Mouse (Mus musculus): ENCODE data around the gene Prkci. TPM values are rescaled to one million over a fixed set of nuclear protein-coding genes. Genes with fewer than 3 reads are reported as not detected.

The Prkci gene
- polyA plus RNA-seq, 1 experiment from 2014 or later, result 25.1 TPM

GRCm38 (mm10) chr3:31054888-31055287 lies 59.3 kb downstream of the Prkci start:
- Histone ChIP-seq H3K4me2 (no peak overlapping the region), H3K4me1 (peaks cover 4% of the 10 kb centered on the region; the same call in 1 of the 2 replicates), H3K36me3 (peaks cover 7% of the 10 kb centered on the region), H3K9me3 (replicated peaks) (no peaks in the 10 kb centered on the region), H3K27ac (replicated peaks) (no peak overlapping the region), H3K27me3 (replicated peaks) (no peaks in the 10 kb centered on the region), H3K9ac (replicated peaks) (no peak overlapping the region), H3K4me3 (replicated peaks) (no peak overlapping the region)
- 96% methylated on average over 8 of the region's 8 CpGs for WGBS
- no peak for ATAC-seq (ENCODE audit: low FRiP score)

GRCm38 (mm10) chr3:31056047-31056650 lies 60.6 kb downstream of the Prkci start:
- Histone ChIP-seq H3K9me3 (replicated peaks) (no peaks in the 10 kb centered on the region), H3K4me1 (peaks cover 4% of the 10 kb centered on the region; the same call in 1 of the 2 replicates), H3K4me3 (replicated peaks) (peak overlapping the region; percentile 35), H3K36me3 (peaks cover 3% of the 10 kb centered on the region; the same call in 1 of the 2 replicates), H3K4me2 (peak overlapping the region; percentile 58), H3K27me3 (replicated peaks) (no peaks in the 10 kb centered on the region), H3K9ac (replicated peaks) (no peak overlapping the region), H3K27ac (replicated peaks) (no peak overlapping the region)
- peak; percentile 58; the same call in 1 of the 2 replicates for ATAC-seq (ENCODE audit: low FRiP score)
- 36% methylated on average over 17 of the region's 17 CpGs for WGBS

DNA sequence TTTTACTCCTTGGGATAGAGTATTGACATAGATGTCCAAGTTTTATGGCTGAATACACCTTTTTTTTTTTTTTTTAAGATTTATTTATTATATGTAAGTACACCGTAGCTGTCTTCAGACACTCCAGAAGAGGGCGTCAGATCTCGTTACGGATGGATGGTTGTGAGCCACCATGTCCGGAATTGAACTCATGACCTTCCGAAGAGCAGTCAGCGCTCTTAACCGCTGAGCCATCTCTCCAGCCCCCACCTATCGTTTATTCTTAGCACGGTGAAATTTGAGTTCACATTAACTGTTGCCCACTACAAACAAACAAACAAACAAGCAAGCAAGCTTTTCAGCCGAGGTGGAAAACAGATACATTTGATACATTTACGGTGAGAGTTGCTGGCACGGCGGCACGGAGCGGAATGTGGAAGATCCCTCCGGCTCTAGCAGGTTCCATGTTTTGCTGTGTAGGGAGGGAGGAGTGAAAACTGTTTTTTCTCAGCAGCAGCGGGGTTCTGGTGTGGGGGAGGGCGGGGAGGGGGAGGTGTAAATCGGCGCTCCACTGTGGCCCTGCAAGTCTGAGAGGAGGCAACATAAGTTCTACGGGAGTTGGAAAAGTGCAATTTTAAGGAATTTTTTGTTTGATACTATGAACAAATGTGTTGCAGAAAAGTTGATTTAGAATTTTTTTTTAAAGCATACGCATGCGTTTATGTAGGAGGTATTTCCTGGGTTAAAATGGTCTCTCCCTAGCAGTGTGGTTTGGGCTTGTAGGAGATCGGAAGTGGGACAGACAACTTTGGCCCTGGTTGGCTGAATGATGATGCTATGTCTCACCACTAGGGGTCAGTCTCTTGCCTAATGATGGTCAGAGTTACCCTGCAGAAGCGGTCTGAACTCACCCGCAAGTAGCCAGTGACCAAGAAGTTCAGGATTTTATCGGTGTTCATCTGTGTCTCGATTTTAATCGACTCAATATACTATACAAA lies 61.4 kb downstream of the Prkci start:
- no peaks in the 10 kb centered on the region for H3K27me3 ChIP-seq (replicated peaks)
- peaks cover 4% of the 10 kb centered on the region; the same call in 1 of the 2 replicates for H3K4me1 ChIP-seq
- H3K9ac ChIP-seq (replicated peaks), result peak overlapping the region; percentile 23; the same call in 1 of the 2 replicates
- H3K4me3 ChIP-seq (replicated peaks), result peak overlapping the region; percentile 35
- no peaks in the 10 kb centered on the region for H3K36me3 ChIP-seq
- H3K27ac ChIP-seq (replicated peaks), result peak overlapping the region; percentile 51
- H3K4me2 ChIP-seq, result peak overlapping the region; percentile 58
- WGBS, result 4% methylated on average over 30 of the region's 30 CpGs
- H3K9me3 ChIP-seq (replicated peaks), result no peaks in the 10 kb centered on the region
- peak; percentile 87 for ATAC-seq (ENCODE audit: low FRiP score)

GRCm38 (mm10) chr3:31060745-31061102 lies 65.2 kb downstream of the Prkci start:
- no peak overlapping the region for H3K4me2 ChIP-seq
- no peak for ATAC-seq (ENCODE audit: low FRiP score)
- no peaks in the 10 kb centered on the region for H3K9me3 ChIP-seq (replicated peaks)

GRCm38 (mm10) chr3:31061103-31061785 lies 65.7 kb downstream of the Prkci start:
- 70% methylated on average over 20 of the region's 20 CpGs for WGBS
- Histone ChIP-seq H3K9me3 (replicated peaks) (no peaks in the 10 kb centered on the region), H3K4me1 (peaks cover 2% of the 10 kb centered on the region; the same call in 1 of the 2 replicates), H3K27me3 (replicated peaks) (no peaks in the 10 kb centered on the region), H3K9ac (replicated peaks) (no peak overlapping the region), H3K36me3 (no peaks in the 10 kb centered on the region), H3K4me2 (no peak overlapping the region), H3K4me3 (replicated peaks) (no peak overlapping the region), H3K27ac (replicated peaks) (no peak overlapping the region)
- no peak for ATAC-seq (ENCODE audit: low FRiP score)

More at GRCm38 (mm10) chr3:31060745-31061102, 65.2 kb downstream of the Prkci start:
- Histone ChIP-seq H3K27ac (replicated peaks) (no peak overlapping the region), H3K9ac (replicated peaks) (no peak overlapping the region), H3K36me3 (no peaks in the 10 kb centered on the region), H3K4me1 (peaks cover 4% of the 10 kb centered on the region; the same call in 1 of the 2 replicates), H3K27me3 (replicated peaks) (no peaks in the 10 kb centered on the region), H3K4me3 (replicated peaks) (no peak overlapping the region)
- WGBS, result 88% methylated on average over 8 of the region's 8 CpGs

GRCm38 (mm10) chr3:31061786-31062120 lies 66.2 kb downstream of the Prkci start:
- Histone ChIP-seq H3K4me1 (no peaks in the 10 kb centered on the region), H3K4me2 (no peak overlapping the region), H3K9me3 (replicated peaks) (no peaks in the 10 kb centered on the region), H3K36me3 (no peaks in the 10 kb centered on the region), H3K27me3 (replicated peaks) (no peaks in the 10 kb centered on the region), H3K27ac (replicated peaks) (no peak overlapping the region), H3K9ac (replicated peaks) (no peak overlapping the region), H3K4me3 (replicated peaks) (no peak overlapping the region)
- 73% methylated on average over 4 of the region's 4 CpGs for WGBS
- ATAC-seq (ENCODE audit: low FRiP score), result no peak

DNA sequence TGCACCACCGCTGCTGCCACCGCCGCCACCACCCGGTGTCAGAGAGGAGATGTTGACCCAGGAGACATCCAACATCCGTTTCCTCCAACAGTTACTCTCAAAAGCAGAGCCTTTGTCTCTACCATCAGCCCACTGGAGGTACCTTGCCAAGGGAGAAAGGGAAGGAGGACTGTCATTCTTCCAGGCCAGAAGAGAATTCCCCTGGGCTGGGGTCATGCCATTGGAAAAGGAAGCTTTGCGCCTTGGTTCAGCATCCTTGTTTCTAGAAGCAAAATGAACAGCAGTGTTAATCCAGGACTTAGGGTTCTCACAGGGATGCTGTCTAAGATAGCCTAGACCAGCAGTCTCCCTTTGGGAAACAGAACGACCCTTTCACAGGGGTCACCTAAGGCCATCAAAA lies 66.8 kb downstream of the Prkci start:
- Histone ChIP-seq H3K4me3 (replicated peaks) (no peak overlapping the region), H3K36me3 (no peaks in the 10 kb centered on the region), H3K9ac (replicated peaks) (no peak overlapping the region), H3K9me3 (replicated peaks) (no peaks in the 10 kb centered on the region), H3K27me3 (replicated peaks) (no peaks in the 10 kb centered on the region), H3K27ac (replicated peaks) (no peak overlapping the region), H3K4me2 (no peak overlapping the region), H3K4me1 (no peaks in the 10 kb centered on the region)
- no peak for ATAC-seq (ENCODE audit: low FRiP score)
- WGBS, result 94% methylated on average over 7 of the region's 7 CpGs

GRCm38 (mm10) chr3:31068482-31068881 lies 72.9 kb downstream of the Prkci start:
- H3K4me1 ChIP-seq, result no peaks in the 10 kb centered on the region

GRCm38 (mm10) chr3:31071804-31072203 lies 76.3 kb downstream of the Prkci start:
- no peak for ATAC-seq (ENCODE audit: low FRiP score)
- Histone ChIP-seq H3K36me3 (no peaks in the 10 kb centered on the region), H3K27ac (replicated peaks) (no peak overlapping the region), H3K9me3 (replicated peaks) (no peaks in the 10 kb centered on the region), H3K4me2 (no peak overlapping the region), H3K4me3 (replicated peaks) (no peak overlapping the region), H3K9ac (replicated peaks) (no peak overlapping the region), H3K4me1 (no peaks in the 10 kb centered on the region), H3K27me3 (replicated peaks) (no peaks in the 10 kb centered on the region)
- 94% methylated on average over 14 of the region's 14 CpGs for WGBS

More at GRCm38 (mm10) chr3:31068482-31068881, 72.9 kb downstream of the Prkci start:
- Histone ChIP-seq H3K4me3 (replicated peaks) (no peak overlapping the region), H3K9me3 (replicated peaks) (no peaks in the 10 kb centered on the region), H3K4me2 (no peak overlapping the region), H3K9ac (replicated peaks) (no peak overlapping the region), H3K36me3 (no peaks in the 10 kb centered on the region), H3K27me3 (replicated peaks) (no peaks in the 10 kb centered on the region), H3K27ac (replicated peaks) (no peak overlapping the region)
- no peak for ATAC-seq (ENCODE audit: low FRiP score)
- WGBS, result 85% methylated on average over 7 of the region's 7 CpGs

DNA sequence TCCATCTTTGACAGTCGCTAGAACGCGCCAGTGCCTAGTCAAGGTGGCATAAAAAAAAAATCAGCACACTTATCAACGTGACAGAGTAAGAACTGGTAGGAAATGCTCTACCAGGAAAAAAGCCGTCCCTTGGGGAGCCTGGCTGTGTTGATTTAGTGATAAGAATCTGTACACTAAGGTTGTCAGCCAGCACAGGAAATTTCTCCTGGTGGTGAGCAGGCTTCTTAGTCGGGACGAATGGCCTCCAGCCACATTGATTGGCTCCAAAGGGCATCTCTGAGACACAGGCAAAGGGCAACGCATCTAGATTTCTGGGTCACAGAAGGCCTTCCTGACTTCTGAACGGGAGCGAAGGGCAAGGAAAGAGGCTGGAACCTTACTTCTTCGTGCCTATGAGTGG lies 80.3 kb downstream of the Prkci start:
- Histone ChIP-seq H3K36me3 (no peaks in the 10 kb centered on the region), H3K9ac (replicated peaks) (no peak overlapping the region), H3K27ac (replicated peaks) (no peak overlapping the region), H3K27me3 (replicated peaks) (no peaks in the 10 kb centered on the region), H3K9me3 (replicated peaks) (no peaks in the 10 kb centered on the region), H3K4me3 (replicated peaks) (no peak overlapping the region), H3K4me1 (no peaks in the 10 kb centered on the region), H3K4me2 (no peak overlapping the region)
- no peak for ATAC-seq (ENCODE audit: low FRiP score)
- WGBS, result 72% methylated on average over 11 of the region's 11 CpGs

- no peak overlapping the region for H3K4me2 ChIP-seq
- no peak overlapping the region for H3K4me3 ChIP-seq (replicated peaks)
- no peaks in the 10 kb centered on the region for H3K36me3 ChIP-seq
- 83% methylated on average over 6 of the region's 6 CpGs for WGBS
- H3K9ac ChIP-seq (replicated peaks), result no peak overlapping the region
- no peak for ATAC-seq (ENCODE audit: low FRiP score)
- H3K9me3 ChIP-seq (replicated peaks), result no peaks in the 10 kb centered on the region
- no peaks in the 10 kb centered on the region for H3K4me1 ChIP-seq
- H3K27me3 ChIP-seq (replicated peaks), result no peaks in the 10 kb centered on the region
- H3K27ac ChIP-seq (replicated peaks), result no peak overlapping the region
Observed at GRCm38 (mm10) chr3:31077068-31077703, 81.6 kb downstream of the Prkci start.
